Comparison of ENCODE assay signal across 18 mouse cellular contexts in genomic region chr8:61270541-61270940, GRCm38 (mm10). TPM values are rescaled to one million over a fixed set of nuclear protein-coding genes. Genes with fewer than 3 reads are reported as not detected.
A peak's percentile ranks its signal among the peaks of the same experiment; 100 is the strongest.
DNase-seq lines count a peak whose midpoint lies in the region; ATAC-seq and TF ChIP-seq lines count a peak whose summit lies in the region.
"Had no signal": no experiment of that assay in that cellular context is flagged by ENCODE, and none has a peak within 500 bp of the region (broad histone marks: within the 10 kb centered on the region; RNA-seq: fewer than 3 reads in every experiment).

No protein-coding gene starts in this region.

- WGBS in forebrain, postnatal 0 days = 53% methylated on average over 9 of the region's 9 CpGs
- WGBS in forebrain, embryonic 11.5 days = 84% methylated on average over 9 of the region's 9 CpGs
- 90% methylated on average over 9 of the region's 9 CpGs for WGBS in midbrain, embryonic 10.5 days
- 87% methylated on average over 9 of the region's 9 CpGs for WGBS in midbrain, embryonic 14.5 days
- 77% methylated on average over 9 of the region's 9 CpGs for WGBS in heart, embryonic 12.5 days

- no peaks in the 10 kb centered on the region for H3K36me3 ChIP-seq in forebrain, postnatal 0 days (ENCODE audit: insufficient read depth)
- H3K36me3 ChIP-seq in forebrain, embryonic 11.5 days (ENCODE audit: control insufficient read depth, insufficient read depth, low read length) = no peaks in the 10 kb centered on the region
- no peaks in the 10 kb centered on the region for H3K36me3 ChIP-seq in midbrain, embryonic 10.5 days
- H3K36me3 ChIP-seq in midbrain, embryonic 14.5 days (ENCODE audit: control insufficient read depth, insufficient read depth, low read length) = no peaks in the 10 kb centered on the region
- no peaks in the 10 kb centered on the region for H3K36me3 ChIP-seq in heart, embryonic 12.5 days
- H3K36me3 ChIP-seq: limb, embryonic 15.5 days; liver, embryonic 15.5 days; midbrain, embryonic 13.5 days; neural tube, embryonic 15.5 days; stomach, embryonic 15.5 days had no signal

- H3K27me3 ChIP-seq in forebrain, postnatal 0 days (ENCODE audit: insufficient read depth, low read length) = no peaks in the 10 kb centered on the region
- H3K27me3 ChIP-seq in forebrain, embryonic 11.5 days (ENCODE audit: control insufficient read depth, insufficient read depth, low read length) = no peaks in the 10 kb centered on the region
- H3K27me3 ChIP-seq in midbrain, embryonic 10.5 days (ENCODE audit: low read depth, poor library complexity, severe bottlenecking) = no peaks in the 10 kb centered on the region
- H3K27me3 ChIP-seq in midbrain, embryonic 14.5 days (ENCODE audit: control insufficient read depth, insufficient read depth, low read length) = no peaks in the 10 kb centered on the region
- H3K27me3 ChIP-seq in heart, embryonic 12.5 days (replicated peaks) = 0 out of 2 replicates have a peak, but pooled peaks cover 3% of the 10 kb centered on the region
- H3K27me3 ChIP-seq: limb, embryonic 15.5 days; liver, embryonic 15.5 days; midbrain, embryonic 13.5 days; neural tube, embryonic 15.5 days; stomach, embryonic 15.5 days had no signal

- no peak for TF ChIP-seq CTCF in forebrain, postnatal 0 days (IDR thresholded peaks at IDR 0.05; ENCODE audit: low read depth)

- no peak overlapping the region for H3K4me3 ChIP-seq in forebrain, postnatal 0 days (ENCODE audit: low read depth, low read length)
- H3K4me3 ChIP-seq in forebrain, embryonic 11.5 days (ENCODE audit: low read depth, low read length) = no peak overlapping the region
- no peak overlapping the region for H3K4me3 ChIP-seq in midbrain, embryonic 10.5 days
- H3K4me3 ChIP-seq in midbrain, embryonic 14.5 days (replicated peaks; ENCODE audit: low read depth, low read length) = no peak overlapping the region
- H3K4me3 ChIP-seq in heart, embryonic 12.5 days = no peak overlapping the region
- H3K4me3 ChIP-seq: limb, embryonic 15.5 days; liver, embryonic 15.5 days; midbrain, embryonic 13.5 days; myocyte; neural tube, embryonic 15.5 days; stomach, embryonic 15.5 days had no signal

- H3K27ac ChIP-seq in forebrain, postnatal 0 days (ENCODE audit: low read depth, low read length) = no peak overlapping the region
- no peak overlapping the region for H3K27ac ChIP-seq in forebrain, embryonic 11.5 days (ENCODE audit: low read depth, low read length)
- H3K27ac ChIP-seq in midbrain, embryonic 10.5 days (replicated peaks) = peak overlapping the region; percentile 55
- H3K27ac ChIP-seq in midbrain, embryonic 14.5 days (replicated peaks; ENCODE audit: low read depth, low read length) = no peak overlapping the region
- H3K27ac ChIP-seq in heart, embryonic 12.5 days (ENCODE audit: poor library complexity, severe bottlenecking) = no peak overlapping the region
- H3K27ac ChIP-seq: limb, embryonic 15.5 days; liver, embryonic 15.5 days; midbrain, embryonic 13.5 days; neural tube, embryonic 15.5 days; stomach, embryonic 15.5 days had no signal

- no peaks in the 10 kb centered on the region for H3K4me1 ChIP-seq in forebrain, postnatal 0 days (ENCODE audit: insufficient read depth)
- H3K4me1 ChIP-seq in forebrain, embryonic 11.5 days (replicated peaks; ENCODE audit: control insufficient read depth, insufficient read depth, low read length) = peaks cover 15% of the 10 kb centered on the region
- peaks cover 49% of the 10 kb centered on the region for H3K4me1 ChIP-seq in midbrain, embryonic 10.5 days
- H3K4me1 ChIP-seq in midbrain, embryonic 14.5 days (ENCODE audit: control insufficient read depth, insufficient read depth, low read length) = peaks cover 15% of the 10 kb centered on the region
- peaks cover 47% of the 10 kb centered on the region for H3K4me1 ChIP-seq in heart, embryonic 12.5 days (replicated peaks)

- H3K9ac ChIP-seq in forebrain, postnatal 0 days = no peak overlapping the region
- H3K9ac ChIP-seq in forebrain, embryonic 11.5 days (ENCODE audit: low read length) = no peak overlapping the region
- no peak overlapping the region for H3K9ac ChIP-seq in midbrain, embryonic 14.5 days (replicated peaks; ENCODE audit: low read length)
- H3K9ac ChIP-seq in heart, embryonic 12.5 days = no peak overlapping the region
- H3K9ac ChIP-seq: limb, embryonic 15.5 days; liver, embryonic 15.5 days; midbrain, embryonic 13.5 days; neural tube, embryonic 15.5 days; stomach, embryonic 15.5 days had no signal

- no peak for DNase-seq in forebrain, postnatal 0 days
- no peak for DNase-seq in forebrain, embryonic 11.5 days (ENCODE audit: low spot score)
- no peak for DNase-seq in midbrain, embryonic 10.5 days (ENCODE audit: low spot score)
- no peak for DNase-seq in midbrain, embryonic 14.5 days
- peak; percentile 51 for DNase-seq in brain, adult 2 months (ENCODE audit: low read depth, low spot score)
- peak; percentile 55 to 81 for DNase-seq in kidney, postnatal 25 days
- no peak for DNase-seq in thymus, adult 18-20 months
- DNase-seq: adrenal gland, adult 8-10 months; cerebellum, postnatal 10 days; gastrocnemius, postnatal 25 days; lung, postnatal 10 days had no signal

- peak; percentile 58 for ATAC-seq in forebrain, postnatal 0 days
- no peak for ATAC-seq in forebrain, embryonic 11.5 days (replicated peaks; ENCODE audit: low FRiP score)
- no peak for ATAC-seq in midbrain, embryonic 14.5 days (ENCODE audit: low FRiP score, low TSS enrichment)
- no peak for ATAC-seq in heart, embryonic 12.5 days (ENCODE audit: insufficient number of reproducible peaks, low FRiP score)
- ATAC-seq: midbrain, embryonic 13.5 days had no signal

- 0 out of 2 replicates have a peak overlapping the region, but pooled peaks have one; percentile 3 for H3K4me2 ChIP-seq in forebrain, postnatal 0 days (ENCODE audit: low read depth)
- H3K4me2 ChIP-seq in forebrain, embryonic 11.5 days (ENCODE audit: low read depth, low read length, severe bottlenecking) = no peak overlapping the region
- no peak overlapping the region for H3K4me2 ChIP-seq in midbrain, embryonic 14.5 days (ENCODE audit: low read length)
- no peak overlapping the region for H3K4me2 ChIP-seq in heart, embryonic 12.5 days
- H3K4me2 ChIP-seq: limb, embryonic 15.5 days; liver, embryonic 15.5 days; midbrain, embryonic 13.5 days; neural tube, embryonic 15.5 days; stomach, embryonic 15.5 days had no signal

- H3K9me3 ChIP-seq in forebrain, postnatal 0 days (ENCODE audit: low read length) = no peaks in the 10 kb centered on the region
- H3K9me3 ChIP-seq in forebrain, embryonic 11.5 days (ENCODE audit: control insufficient read depth, low read length) = no peaks in the 10 kb centered on the region
- H3K9me3 ChIP-seq in midbrain, embryonic 10.5 days (replicated peaks) = no peaks in the 10 kb centered on the region
- H3K9me3 ChIP-seq in midbrain, embryonic 14.5 days (ENCODE audit: control insufficient read depth, low read length) = no peaks in the 10 kb centered on the region
- H3K9me3 ChIP-seq in heart, embryonic 12.5 days (replicated peaks) = no peaks in the 10 kb centered on the region
- H3K9me3 ChIP-seq: limb, embryonic 15.5 days; liver, embryonic 15.5 days; midbrain, embryonic 13.5 days; neural tube, embryonic 15.5 days; stomach, embryonic 15.5 days had no signal

RNA-seq across cellular contexts. Expression of gene Sh3rf1, which starts 46.9 kb away (rescaled TPM):
- 28.5 and 35.4 TPM in 2 replicates for total RNA-seq in forebrain, postnatal 0 days (2014; rRNA removed)
- 18.3 and 27.3 TPM in 2 replicates for polyA plus RNA-seq in forebrain, postnatal 0 days (2015; fragmentation: Nextera tagmentation; extraction: Ambion mirVana)
- 28.1 and 28.8 TPM in 2 replicates for polyA plus RNA-seq in forebrain, embryonic 11.5 days (2014; fragmentation: Nextera tagmentation; extraction: Ambion mirVana)
- polyA plus RNA-seq in midbrain, embryonic 10.5 days (2016; fragmentation: Nextera tagmentation; extraction: Ambion mirVana) = 18.1 and 18.4 TPM in 2 replicates
- polyA plus RNA-seq in midbrain, embryonic 14.5 days (2014; fragmentation: Nextera tagmentation; extraction: Ambion mirVana) = 32.2 and 38.4 TPM in 2 replicates
- polyA plus RNA-seq in heart, embryonic 12.5 days (2016; fragmentation: Nextera tagmentation; extraction: Ambion mirVana) = 6.5 and 7.5 TPM in 2 replicates

Comparison
In these comparisons a context has a peak if more than half of its experiments do, and no peak if none do; other contexts are left out.
1. DNase-seq: peak in brain, adult 2 months (single experiment) and kidney, postnatal 25 days (2 of 2); none in forebrain, postnatal 0 days (single experiment), forebrain, embryonic 11.5 days (single experiment), midbrain, embryonic 10.5 days (single experiment), midbrain, embryonic 14.5 days (single experiment) and thymus, adult 18-20 months (0 of 2).